Mouse (Mus musculus): Measurements from ENCODE around the gene Plgrkt.
A peak's percentile ranks its signal among the peaks of the same experiment; 100 is the strongest.
"Not testable (repeated sequence)": the region's sequence is repeated elsewhere in the genome, so short reads cannot be mapped to it uniquely, and the experiment has no call there.

Gene Plgrkt

GRCm38 (mm10) chr19:29366969-29367622, at the start of gene Plgrkt, which contains the start of gene Cd274:
Gene Plgrkt (minus strand): TSS chr19:29367390.
Gene Cd274 (plus strand): TSS chr19:29367455.
- peak; percentile 97 for DNase-seq (ENCODE audit: low read depth)

GRCm38 (mm10) chr19:29416393-29416902, 49.3 kb upstream of the Plgrkt start:
- peak; percentile 60 for DNase-seq (ENCODE audit: low read depth)

- DNase-seq (ENCODE audit: low read depth) = not testable (repeated sequence)
Observed at GRCm38 (mm10) chr19:29414917-29415316, 47.7 kb upstream of the Plgrkt start.

GRCm38 (mm10) chr19:29414513-29414912, 47.3 kb upstream of the Plgrkt start:
- DNase-seq (ENCODE audit: low read depth) = peak; percentile 55

GRCm38 (mm10) chr19:29412476-29413420, 45.6 kb upstream of the Plgrkt start:
- peak; percentile 79 for DNase-seq (ENCODE audit: low read depth)

GRCm38 (mm10) chr19:29410619-29411018, 43.4 kb upstream of the Plgrkt start, which contains the start of gene Pdcd1lg2:
Gene Pdcd1lg2 (plus strand): TSS chr19:29410919.
- no peak for DNase-seq (ENCODE audit: low read depth)

GRCm38 (mm10) chr19:29406042-29407017, 39.1 kb upstream of the Plgrkt start:
- no peak for DNase-seq (ENCODE audit: low read depth)

- no peak for DNase-seq (ENCODE audit: low read depth)
Observed at GRCm38 (mm10) chr19:29405388-29405787, 38.2 kb upstream of the Plgrkt start.

- DNase-seq (ENCODE audit: low read depth) = no peak
Observed at GRCm38 (mm10) chr19:29403251-29403650, 36.1 kb upstream of the Plgrkt start.

- no peak for DNase-seq (ENCODE audit: low read depth)
Observed at GRCm38 (mm10) chr19:29402621-29403020, 35.4 kb upstream of the Plgrkt start.

- peak; percentile 66 for DNase-seq (ENCODE audit: low read depth)
Observed at GRCm38 (mm10) chr19:29400466-29400865, 33.3 kb upstream of the Plgrkt start.

GRCm38 (mm10) chr19:29399786-29400185, 32.6 kb upstream of the Plgrkt start:
- DNase-seq (ENCODE audit: low read depth) = no peak

GRCm38 (mm10) chr19:29396353-29396752, 29.2 kb upstream of the Plgrkt start:
- DNase-seq (ENCODE audit: low read depth) = no peak

- no peak for DNase-seq (ENCODE audit: low read depth)
Observed at GRCm38 (mm10) chr19:29394721-29395120, 27.5 kb upstream of the Plgrkt start.

- DNase-seq (ENCODE audit: low read depth) = no peak
Observed at GRCm38 (mm10) chr19:29393333-29393732, 26.1 kb upstream of the Plgrkt start.

- DNase-seq (ENCODE audit: low read depth) = peak; percentile 42
Observed at GRCm38 (mm10) chr19:29391279-29391678, 24.1 kb upstream of the Plgrkt start.

- no peak for DNase-seq (ENCODE audit: low read depth)
Observed at GRCm38 (mm10) chr19:29390483-29390882, 23.3 kb upstream of the Plgrkt start.

- no peak for DNase-seq (ENCODE audit: low read depth)
Observed at GRCm38 (mm10) chr19:29388818-29389217, 21.6 kb upstream of the Plgrkt start.

- no peak for DNase-seq (ENCODE audit: low read depth)
Observed at GRCm38 (mm10) chr19:29385822-29386221, 18.6 kb upstream of the Plgrkt start.

GRCm38 (mm10) chr19:29384994-29385393, 17.8 kb upstream of the Plgrkt start:
- peak; percentile 78 for DNase-seq (ENCODE audit: low read depth)

GRCm38 (mm10) chr19:29384412-29384811, 17.2 kb upstream of the Plgrkt start:
- DNase-seq (ENCODE audit: low read depth) = peak; percentile 29
